Mouse (Mus musculus): ENCODE data around the gene Cdh4.
A peak's percentile ranks its signal among the peaks of the same experiment; 100 is the strongest.

The Cdh4 gene

GRCm38 (mm10) chr2:179877551-179878215, 435.5 kb downstream of the Cdh4 start:
- peak; percentile 37 for DNase-seq

GRCm38 (mm10) chr2:179884561-179884960, 442.3 kb downstream of the Cdh4 start:
- no peak for DNase-seq

- no peak for DNase-seq
Observed at GRCm38 (mm10) chr2:179891048-179891447, 448.8 kb downstream of the Cdh4 start.

GRCm38 (mm10) chr2:179896949-179897348, 454.7 kb downstream of the Cdh4 start:
- DNase-seq: no peak

- no peak for DNase-seq
Observed at GRCm38 (mm10) chr2:179912911-179913310, 470.7 kb downstream of the Cdh4 start.

GRCm38 (mm10) chr2:179913349-179913748, 471.1 kb downstream of the Cdh4 start:
- DNase-seq: no peak

- no peak for DNase-seq
Observed at GRCm38 (mm10) chr2:179914246-179914645, 472.0 kb downstream of the Cdh4 start.

- peak; percentile 74 for DNase-seq
Observed at GRCm38 (mm10) chr2:179916877-179917673, 474.8 kb downstream of the Cdh4 start.

- no peak for DNase-seq
Observed at GRCm38 (mm10) chr2:179920042-179920441, 477.8 kb downstream of the Cdh4 start.

GRCm38 (mm10) chr2:179921021-179921653, 478.9 kb downstream of the Cdh4 start:
- DNase-seq: no peak

GRCm38 (mm10) chr2:179924038-179924437, 481.8 kb downstream of the Cdh4 start:
- no peak for DNase-seq

GRCm38 (mm10) chr2:179929166-179929565, 486.9 kb downstream of the Cdh4 start:
- no peak for DNase-seq

GRCm38 (mm10) chr2:179931741-179932140, 489.5 kb downstream of the Cdh4 start:
- DNase-seq: no peak

GRCm38 (mm10) chr2:179934165-179934564, 491.9 kb downstream of the Cdh4 start:
- DNase-seq: no peak

- DNase-seq: no peak
Observed at GRCm38 (mm10) chr2:179937091-179937490, 494.9 kb downstream of the Cdh4 start.

GRCm38 (mm10) chr2:179941696-179942095, 499.5 kb downstream of the Cdh4 start:
- no peak for DNase-seq

GRCm38 (mm10) chr2:179945051-179945450, 502.8 kb downstream of the Cdh4 start:
- no peak for DNase-seq

- no peak for DNase-seq
Observed at GRCm38 (mm10) chr2:179946496-179946895, 504.3 kb downstream of the Cdh4 start.

- no peak for DNase-seq
Observed at GRCm38 (mm10) chr2:179947607-179948006, 505.4 kb downstream of the Cdh4 start.

GRCm38 (mm10) chr2:179948820-179949219, 506.6 kb downstream of the Cdh4 start:
- no peak for DNase-seq

All from cerebellum, adult 8-10 months (tissue).